Mouse (Mus musculus) MEL (cell line): ENCODE measurements at regions not wholly inside any gene's neighbourhood (a gene's known extent, or its start where the extent isn't known, plus 50 kb on each side); places are given as distances from the start of the nearest gene placed in this dataset.

Experiments used
- CHD2 ChIP-seq: IDR thresholded peaks from 2 replicates; pipeline ENCODE4 v1.6.1; 2011; ENCODE audit warnings: low read length, improper control_type of control experiment
- POLR2AphosphoS2 ChIP-seq: IDR thresholded peaks from 2 replicates; pipeline ENCODE4 v1.6.1; 2011; ENCODE audit warnings: low read length, improper control_type of control experiment
- ZNF384 ChIP-seq: IDR thresholded peaks from 2 replicates; pipeline ENCODE4 v1.6.1; 2012; ENCODE audit warnings: low read depth, mild to moderate bottlenecking, inconsistent platforms, low read length, improper control_type of control experiment

GRCm38 (mm10) chr2:48420791-48421190, 393.1 kb upstream of the Acvr2a start:
- TF ChIP-seq POLR2AphosphoS2 (no peak), ZNF384 (no peak), CHD2 (no peak)
